Mouse (Mus musculus) midbrain, embryonic 14.5 days (tissue): Measurements from ENCODE around the gene Tmem107. TPM values are rescaled to one million over a fixed set of nuclear protein-coding genes. Genes with fewer than 3 reads are reported as not detected.

Source experiments
- ATAC-seq: fragments of 200-750 bp; cut with Nextera tagmentation; 2 replicates; pipeline ENCODE4 v1.8.0; 2017; ENCODE audit warnings: moderate number of reproducible peaks, moderate library complexity; ENCODE audit not compliant: low FRiP score, low TSS enrichment
- DNase-seq: peaks from one replicate; pipeline ENCODE4 v3.0.0-alpha.2; 2015
- H3K27ac ChIP-seq: fragments of 300-500 bp; sonication (generic); replicated peaks from 2 replicates; pipeline ENCODE4 v1.5.1; 2014; ENCODE audit warnings: mild to moderate bottlenecking, low read depth, low read length, moderate library complexity
- H3K27me3 ChIP-seq: fragments of 300-500 bp; sonication (generic); 2 replicates; pipeline ENCODE4 v1.6.1; 2014; ENCODE audit warnings: low read length, control low read depth, mixed read lengths; ENCODE audit not compliant: control insufficient read depth, insufficient read depth
- H3K36me3 ChIP-seq: fragments of 300-500 bp; sonication (generic); 2 replicates; pipeline ENCODE4 v1.6.1; 2014; ENCODE audit warnings: low read length, control low read depth; ENCODE audit not compliant: control insufficient read depth, insufficient read depth
- H3K4me1 ChIP-seq: fragments of 300-500 bp; sonication (generic); 2 replicates; pipeline ENCODE4 v1.6.1; 2014; ENCODE audit warnings: mild to moderate bottlenecking, antibody characterized with exemption, low read length, control low read depth; ENCODE audit not compliant: control insufficient read depth, insufficient read depth
- H3K4me2 ChIP-seq: fragments of 300-500 bp; sonication (generic); 2 replicates; pipeline ENCODE4 v1.6.1; 2014; ENCODE audit warnings: mild to moderate bottlenecking, low read length, moderate library complexity
- H3K4me3 ChIP-seq: fragments of 300-500 bp; sonication (generic); replicated peaks from 2 replicates; pipeline ENCODE4 v1.5.1; 2014; ENCODE audit warnings: low read depth, low read length
- H3K9ac ChIP-seq: fragments of 300-500 bp; sonication (generic); replicated peaks from 2 replicates; pipeline ENCODE4 v1.6.1; 2014; ENCODE audit warnings: mild to moderate bottlenecking, low read length, moderate library complexity
- H3K9me3 ChIP-seq: fragments of 300-500 bp; sonication (generic); 2 replicates; pipeline ENCODE4 v1.6.1; 2016; ENCODE audit warnings: low read length, control low read depth, mixed read lengths; ENCODE audit not compliant: control insufficient read depth
- WGBS: fragments of 180-500 bp; shearing (Covaris S2); extraction: QIAGEN DNeasy Blood & Tissue Kit; methylation state at CpG from one replicate; pipeline ENCODE4 v1.1.7; 2014; 5-methylcytosine and 5-hydroxymethylcytosine counted together
- polyA plus RNA-seq: library from polyadenylated mRNA; unstranded; fragments of >200 nt; fragmentation: Nextera tagmentation; extraction: Ambion mirVana; gene quantifications from 2 replicates; pipeline ENCODE4 v1.2.1, GENCODE M21; 2014

The Tmem107 gene
- polyA plus RNA-seq, 1 experiment from 2014 or later, result 28.0 TPM

DNA sequence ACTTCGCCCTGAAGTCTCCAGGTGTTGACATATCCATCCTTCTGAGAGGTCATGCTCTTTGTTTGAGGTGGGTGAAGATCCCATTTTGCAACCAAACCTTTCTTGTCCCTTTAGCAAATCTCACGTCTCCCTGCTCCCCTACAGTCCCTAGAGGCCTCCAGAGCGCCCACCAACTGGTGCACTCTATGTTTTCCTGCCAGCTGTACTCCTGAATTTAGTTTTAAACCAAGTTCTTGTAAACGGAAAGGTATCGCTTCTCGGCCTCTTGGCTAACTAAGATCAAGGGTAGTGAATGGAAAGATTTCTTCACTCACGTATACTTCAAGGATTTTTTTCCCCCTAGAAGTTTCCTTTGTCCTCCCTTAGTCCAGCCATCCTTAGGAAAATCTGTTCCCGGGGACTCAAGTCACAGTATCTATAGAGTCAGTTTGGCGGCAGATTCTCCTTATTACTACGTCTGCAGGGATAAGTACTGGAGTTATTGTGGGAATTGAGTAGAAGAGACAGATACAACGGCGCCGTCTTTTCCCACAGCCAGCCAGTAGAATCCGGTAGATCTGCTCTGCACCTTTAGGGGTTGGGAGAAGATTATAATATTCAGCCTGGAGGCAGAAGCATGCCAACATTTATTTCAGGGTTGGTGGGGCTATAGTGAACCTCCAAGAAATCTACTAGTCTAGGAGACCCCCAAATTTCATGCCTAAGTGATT is 49.0 kb downstream of the Tmem107 start:
- 27% methylated on average over 14 of the region's 14 CpGs for WGBS
- Histone ChIP-seq H3K4me3 (peak overlapping the region; percentile 67; the same call in 1 of the 2 replicates), H3K27ac (no peak overlapping the region), H3K27me3 (peaks cover 8% of the 10 kb centered on the region; the same call in 1 of the 2 replicates), H3K9ac (no peak overlapping the region), H3K9me3 (no peaks in the 10 kb centered on the region), H3K4me2 (peak overlapping the region; percentile 82), H3K36me3 (no peaks in the 10 kb centered on the region), H3K4me1 (peaks cover 27% of the 10 kb centered on the region)
- no peak for ATAC-seq
- no peak for DNase-seq

DNA sequence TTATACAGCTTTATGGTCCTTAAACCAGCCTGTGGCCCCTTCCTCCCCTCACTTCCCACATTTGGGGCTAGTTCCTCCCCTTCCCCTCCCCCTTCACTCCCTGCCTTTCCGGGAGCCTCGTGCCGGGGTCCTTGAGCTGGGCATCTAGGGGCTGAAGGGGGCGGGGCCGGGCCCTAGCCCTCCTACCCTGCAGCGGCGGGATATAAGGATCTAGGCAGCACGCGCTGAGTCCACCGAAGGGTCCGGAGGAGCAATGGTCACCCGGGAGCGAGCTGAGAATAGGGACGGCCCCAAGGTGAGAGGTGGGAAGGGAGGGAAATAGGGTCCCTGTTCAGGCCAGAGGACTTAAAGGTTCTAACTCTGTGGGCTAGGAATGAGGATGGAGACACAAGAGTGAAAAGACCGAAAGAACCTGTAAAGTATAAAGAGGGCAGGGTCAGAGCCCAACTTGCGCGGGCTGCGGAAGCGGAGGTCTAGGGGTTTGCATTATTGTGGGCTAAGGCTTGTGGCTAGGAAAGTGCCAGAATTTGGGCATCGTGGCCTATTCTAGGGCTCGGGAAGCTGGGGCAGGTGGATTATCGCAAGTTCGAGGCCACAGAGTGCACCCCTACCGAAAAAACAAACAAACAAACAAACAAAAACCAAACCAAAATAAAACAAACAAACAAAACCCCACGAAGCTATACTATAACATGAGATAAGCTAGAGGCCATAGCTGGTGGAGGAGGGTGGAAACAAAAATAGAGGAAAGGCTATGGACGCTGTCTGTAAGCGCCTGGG is 49.8 kb downstream of the Tmem107 start, which contains the start of gene Hes7:
TSS of gene Hes7 (plus strand) at position 184 of the 780 bp plus-strand sequence.
- Histone ChIP-seq H3K9ac (peak within 1 kb of the TSS; percentile 67; the same call in 1 of the 2 replicates), H3K4me2 (peak within 1 kb of the TSS; percentile 82), H3K27ac (no peak within 1 kb of the TSS), H3K9me3 (no peaks in the 10 kb centered on the region), H3K36me3 (no peaks in the 10 kb centered on the region), H3K27me3 (peaks cover 4% of the 10 kb centered on the region; the same call in 1 of the 2 replicates), H3K4me1 (peaks cover 27% of the 10 kb centered on the region), H3K4me3 (peak within 1 kb of the TSS; percentile 69)
- WGBS, result 2% methylated on average over 27 of the region's 27 CpGs
- ATAC-seq (no peak), DNase-seq (peak; percentile 38)

DNA sequence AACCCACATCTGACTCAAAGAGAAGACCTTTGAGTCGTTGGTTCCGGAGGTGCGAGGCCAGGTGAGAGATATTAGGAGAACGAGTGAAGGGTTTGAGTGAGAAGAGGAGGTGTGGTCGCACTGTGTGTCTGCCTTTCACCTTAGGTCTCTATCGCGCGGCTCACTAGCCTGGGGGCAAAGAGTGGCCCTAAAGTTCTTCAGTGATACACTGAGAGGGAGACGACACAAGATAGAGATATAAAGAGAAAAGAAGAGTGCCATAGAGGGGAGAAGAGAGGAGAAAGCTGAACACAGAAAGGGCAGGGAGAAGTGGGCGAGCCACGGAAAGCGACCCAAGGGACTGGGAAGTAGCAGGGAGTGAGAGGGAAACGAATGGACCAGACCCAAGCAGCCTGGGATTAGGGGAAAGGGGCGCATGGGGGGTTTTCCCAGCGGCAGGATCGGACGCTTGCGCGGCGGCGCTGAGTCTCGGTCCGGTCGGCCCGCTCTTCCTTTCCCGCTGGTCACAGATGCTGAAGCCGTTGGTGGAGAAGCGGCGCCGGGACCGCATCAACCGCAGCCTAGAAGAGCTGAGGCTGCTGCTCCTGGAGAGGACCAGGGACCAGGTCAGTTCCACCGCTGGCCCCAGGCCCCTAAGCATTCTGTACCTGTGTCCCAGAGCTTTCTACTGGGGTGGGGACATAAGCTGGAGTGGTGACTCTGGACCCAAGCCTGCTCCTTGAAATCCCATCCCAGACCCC is 50.6 kb downstream of the Tmem107 start:
- peak overlapping the region; percentile 67; the same call in 1 of the 2 replicates for H3K9ac ChIP-seq
- peaks cover 4% of the 10 kb centered on the region; the same call in 1 of the 2 replicates for H3K27me3 ChIP-seq
- no peak overlapping the region for H3K27ac ChIP-seq
- H3K36me3 ChIP-seq, result no peaks in the 10 kb centered on the region
- peak overlapping the region; percentile 69 for H3K4me3 ChIP-seq
- H3K4me2 ChIP-seq, result peak overlapping the region; percentile 74
- ATAC-seq (no peak), DNase-seq (peak; percentile 56)
- peaks cover 29% of the 10 kb centered on the region for H3K4me1 ChIP-seq
- WGBS, result under 1% methylated on average over 33 of the region's 33 CpGs
- no peaks in the 10 kb centered on the region for H3K9me3 ChIP-seq

DNA sequence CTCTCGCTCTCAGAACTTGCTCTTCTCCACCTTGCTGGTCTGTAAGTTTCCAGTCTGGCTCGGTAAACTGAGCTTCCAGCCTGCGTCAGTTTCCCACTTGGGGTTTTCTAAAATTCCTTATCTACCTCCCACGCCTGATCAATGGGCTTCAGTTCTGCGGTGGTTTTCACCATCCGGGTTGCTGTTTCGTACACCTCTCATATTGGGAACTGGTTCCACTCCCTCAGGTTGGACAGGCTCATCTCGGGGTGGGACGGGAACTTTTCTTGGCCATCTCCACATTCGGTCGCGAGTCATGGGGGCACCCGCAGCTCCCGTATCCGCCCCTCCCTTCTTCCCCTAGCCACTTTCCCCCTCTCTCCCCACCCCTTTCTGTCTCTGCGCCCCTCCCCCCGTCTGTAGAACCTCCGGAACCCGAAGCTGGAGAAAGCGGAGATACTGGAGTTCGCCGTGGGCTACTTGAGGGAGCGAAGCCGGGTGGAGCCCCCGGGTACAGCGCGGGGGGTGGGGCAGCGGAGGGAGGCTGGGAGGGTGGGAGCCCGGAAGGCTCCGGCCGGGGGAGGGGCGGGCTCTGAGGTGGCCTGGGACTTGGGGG is 51.2 kb downstream of the Tmem107 start:
- peak overlapping the region; percentile 70; the same call in 1 of the 2 replicates for H3K27ac ChIP-seq

DNA sequence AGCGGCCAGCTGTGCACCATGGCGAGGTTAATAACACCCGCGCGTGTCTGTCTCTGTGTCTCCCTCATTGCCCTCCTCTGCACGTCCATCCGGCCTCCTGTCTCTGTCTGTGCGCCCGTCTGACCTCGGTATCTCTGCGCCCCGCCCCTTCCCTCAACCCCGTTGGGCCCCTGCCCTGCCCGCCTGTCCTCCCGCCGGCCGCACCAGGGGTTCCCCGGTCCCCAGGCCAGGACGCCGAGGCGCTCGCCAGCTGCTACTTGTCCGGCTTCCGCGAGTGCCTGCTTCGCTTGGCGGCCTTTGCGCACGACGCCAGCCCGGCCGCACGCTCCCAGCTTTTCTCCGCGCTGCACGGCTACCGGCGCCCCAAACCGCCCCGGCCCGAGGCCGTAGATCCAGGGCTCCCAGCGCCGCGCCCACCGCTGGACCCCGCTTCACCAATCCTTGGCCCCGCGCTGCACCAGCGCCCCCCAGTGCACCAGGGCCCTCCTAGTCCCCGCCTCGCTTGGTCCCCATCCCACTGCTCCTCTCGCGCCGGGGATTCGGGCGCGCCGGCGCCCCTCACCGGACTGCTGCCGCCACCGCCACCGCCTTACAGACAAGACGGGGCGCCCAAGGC is 51.8 kb downstream of the Tmem107 start, which contains the start of gene 9130213A22Rik:
TSS of gene 9130213A22Rik (minus strand) at position 254 of the 616 bp plus-strand sequence.
- peak within 1 kb of the TSS; percentile 74 for H3K4me2 ChIP-seq
- H3K9ac ChIP-seq, result peak within 1 kb of the TSS; percentile 67
- ATAC-seq (peak; percentile 72), DNase-seq (peak; percentile 90)
- WGBS, result under 1% methylated on average over 62 of the region's 66 CpGs
- no peaks in the 10 kb centered on the region for H3K36me3 ChIP-seq
- peaks cover 4% of the 10 kb centered on the region; the same call in 1 of the 2 replicates for H3K27me3 ChIP-seq
- H3K4me3 ChIP-seq, result peak within 1 kb of the TSS; percentile 69
- H3K27ac ChIP-seq, result peak within 1 kb of the TSS; percentile 70
- no peaks in the 10 kb centered on the region for H3K9me3 ChIP-seq
- peaks cover 26% of the 10 kb centered on the region for H3K4me1 ChIP-seq

More for the DNA sequence above, 51.2 kb downstream of the Tmem107 start:
- WGBS, result under 1% methylated on average over 31 of the region's 32 CpGs
- DNase-seq (peak; percentile 72), ATAC-seq (no peak)
- Histone ChIP-seq H3K4me2 (peak overlapping the region; percentile 74), H3K9ac (peak overlapping the region; percentile 67), H3K36me3 (no peaks in the 10 kb centered on the region), H3K4me3 (peak overlapping the region; percentile 69), H3K27me3 (peaks cover 4% of the 10 kb centered on the region; the same call in 1 of the 2 replicates), H3K9me3 (no peaks in the 10 kb centered on the region), H3K4me1 (peaks cover 30% of the 10 kb centered on the region)

Other genes starting within 250 kb of the Tmem107 start
- 67.4 and 86.3 TPM in 2 replicates for gene Ndel1, start 198.9 kb upstream of the Tmem107 start, polyA plus RNA-seq
- not detected in 2 replicates for gene Rnf222, start 182.3 kb upstream of the Tmem107 start, polyA plus RNA-seq
- 670 and 732 TPM in 2 replicates for gene Rpl26, start 169.2 kb upstream of the Tmem107 start, polyA plus RNA-seq
- gene Odf4, start 143.7 kb upstream of the Tmem107 start, polyA plus RNA-seq, result 0.53 and 1.1 TPM in 2 replicates
- gene Arhgef15, start 113.3 kb upstream of the Tmem107 start, polyA plus RNA-seq, result 19.3 and 19.5 TPM in 2 replicates
- gene Slc25a35, start 102.7 kb upstream of the Tmem107 start, polyA plus RNA-seq, result 1.1 and 1.9 TPM in 2 replicates
- 22.1 and 22.4 TPM in 2 replicates for gene Rangrf, start 95.6 kb upstream of the Tmem107 start, polyA plus RNA-seq
- gene Pfas, start 62.3 kb upstream of the Tmem107 start, polyA plus RNA-seq, result 12.6 and 16.5 TPM in 2 replicates
- gene Ctc1, start 54.9 kb upstream of the Tmem107 start, polyA plus RNA-seq, result 55.8 and 56.1 TPM in 2 replicates
- 14.6 and 29.6 TPM in 2 replicates for gene Aurkb, start 25.2 kb upstream of the Tmem107 start, polyA plus RNA-seq
- gene Borcs6, start 11.1 kb upstream of the Tmem107 start, polyA plus RNA-seq, result 17.3 and 20.1 TPM in 2 replicates
- gene Vamp2, start 17.7 kb downstream of the Tmem107 start, polyA plus RNA-seq, result 258 and 260 TPM in 2 replicates
- gene Per1, start 24.4 kb downstream of the Tmem107 start, polyA plus RNA-seq, result 9.3 and 13.1 TPM in 2 replicates
- gene Hes7, start 49.6 kb downstream of the Tmem107 start, polyA plus RNA-seq, result 0.26 and 0.78 TPM in 2 replicates
- gene 9130213A22Rik, start 51.8 kb downstream of the Tmem107 start, polyA plus RNA-seq, result 0.22 and 0.23 TPM in 2 replicates
- gene Aloxe3, start 55.1 kb downstream of the Tmem107 start, polyA plus RNA-seq, result 2.8 and 3.2 TPM in 2 replicates
- 0.08 and 0.22 TPM in 2 replicates for gene Alox12b, start 86.2 kb downstream of the Tmem107 start, polyA plus RNA-seq
- 0.17 and 0.26 TPM in 2 replicates for gene Alox8, start 127.0 kb downstream of the Tmem107 start, polyA plus RNA-seq
- 0.37 and 0.49 TPM in 2 replicates for gene Gucy2e, start 166.2 kb downstream of the Tmem107 start, polyA plus RNA-seq